Mouse (Mus musculus): ENCODE measurements around the gene Zfp64. TPM values are rescaled to one million over a fixed set of nuclear protein-coding genes. Genes with fewer than 3 reads are reported as not detected.

Zfp64 gene
- polyA plus RNA-seq, 1 experiment from 2014 or later, result 37.2 TPM

GRCm38 (mm10) chr2:168922466-168922865 lies 32.9 kb downstream of the Zfp64 start:
- H3K9ac ChIP-seq (replicated peaks; ENCODE audit: low read depth, low read length), result no peak overlapping the region
- no peak overlapping the region for H3K27ac ChIP-seq (ENCODE audit: low read length)
- H3K36me3 ChIP-seq (ENCODE audit: control insufficient read depth, insufficient read depth, low read length), result peaks cover 14% of the 10 kb centered on the region
- no peak overlapping the region for H3K4me3 ChIP-seq (ENCODE audit: low read depth, low read length)
- no peaks in the 10 kb centered on the region for H3K4me1 ChIP-seq (ENCODE audit: control insufficient read depth, insufficient read depth, low read length)
- H3K9me3 ChIP-seq (ENCODE audit: control insufficient read depth, low read depth, low read length), result no peaks in the 10 kb centered on the region
- no peaks in the 10 kb centered on the region for H3K27me3 ChIP-seq (ENCODE audit: control insufficient read depth, insufficient read depth, low read length)
- WGBS, result 92% methylated on average over 5 of the region's 5 CpGs
- no peak overlapping the region for H3K4me2 ChIP-seq (replicated peaks; ENCODE audit: low read depth, low read length)
- no peak for ATAC-seq (ENCODE audit: insufficient number of reproducible peaks, insufficient read depth, low FRiP score, low read depth)

GRCm38 (mm10) chr2:168920007-168920406 lies 35.4 kb downstream of the Zfp64 start:
- Histone ChIP-seq H3K27ac (ENCODE audit: low read length) (peak overlapping the region; percentile 15), H3K36me3 (ENCODE audit: control insufficient read depth, insufficient read depth, low read length) (no peaks in the 10 kb centered on the region; the same call in 1 of the 2 replicates), H3K9ac (replicated peaks; ENCODE audit: low read depth, low read length) (no peak overlapping the region), H3K4me1 (ENCODE audit: control insufficient read depth, insufficient read depth, low read length) (no peaks in the 10 kb centered on the region), H3K4me2 (replicated peaks; ENCODE audit: low read depth, low read length) (no peak overlapping the region), H3K4me3 (ENCODE audit: low read depth, low read length) (no peak overlapping the region), H3K9me3 (ENCODE audit: control insufficient read depth, low read depth, low read length) (no peaks in the 10 kb centered on the region), H3K27me3 (ENCODE audit: control insufficient read depth, insufficient read depth, low read length) (no peaks in the 10 kb centered on the region)
- ATAC-seq (ENCODE audit: insufficient number of reproducible peaks, insufficient read depth, low FRiP score, low read depth), result 0 out of 2 replicates have a peak, but pooled peaks have one; percentile 42
- WGBS, result 44% methylated on average over 15 of the region's 15 CpGs

GRCm38 (mm10) chr2:168912901-168913721 lies 42.3 kb downstream of the Zfp64 start:
- no peaks in the 10 kb centered on the region for H3K36me3 ChIP-seq (ENCODE audit: control insufficient read depth, insufficient read depth, low read length)
- H3K27ac ChIP-seq (ENCODE audit: low read length), result no peak overlapping the region
- 4% methylated on average over 31 of the region's 31 CpGs for WGBS
- H3K9me3 ChIP-seq (ENCODE audit: control insufficient read depth, low read depth, low read length), result no peaks in the 10 kb centered on the region
- H3K4me1 ChIP-seq (ENCODE audit: control insufficient read depth, insufficient read depth, low read length), result peaks cover 15% of the 10 kb centered on the region
- H3K9ac ChIP-seq (replicated peaks; ENCODE audit: low read depth, low read length), result no peak overlapping the region
- H3K4me3 ChIP-seq (ENCODE audit: low read depth, low read length), result peak overlapping the region; percentile 39
- ATAC-seq (ENCODE audit: insufficient number of reproducible peaks, insufficient read depth, low FRiP score, low read depth), result peak; percentile 54; the same call in 1 of the 2 replicates
- H3K4me2 ChIP-seq (replicated peaks; ENCODE audit: low read depth, low read length), result peak overlapping the region; percentile 87
- H3K27me3 ChIP-seq (ENCODE audit: control insufficient read depth, insufficient read depth, low read length), result peaks cover 10% of the 10 kb centered on the region

GRCm38 (mm10) chr2:168912051-168912891 lies 43.1 kb downstream of the Zfp64 start:
- Histone ChIP-seq H3K4me1 (ENCODE audit: control insufficient read depth, insufficient read depth, low read length) (peaks cover 15% of the 10 kb centered on the region), H3K36me3 (ENCODE audit: control insufficient read depth, insufficient read depth, low read length) (no peaks in the 10 kb centered on the region), H3K27me3 (ENCODE audit: control insufficient read depth, insufficient read depth, low read length) (peaks cover 10% of the 10 kb centered on the region), H3K9me3 (ENCODE audit: control insufficient read depth, low read depth, low read length) (no peaks in the 10 kb centered on the region), H3K4me3 (ENCODE audit: low read depth, low read length) (peak overlapping the region; percentile 39), H3K4me2 (replicated peaks; ENCODE audit: low read depth, low read length) (peak overlapping the region; percentile 87), H3K27ac (ENCODE audit: low read length) (no peak overlapping the region), H3K9ac (replicated peaks; ENCODE audit: low read depth, low read length) (no peak overlapping the region; the same call in 1 of the 2 replicates)
- WGBS, result under 1% methylated on average over 69 of the region's 70 CpGs
- 0 out of 2 replicates have a peak, but pooled peaks have one; percentile 62 for ATAC-seq (ENCODE audit: insufficient number of reproducible peaks, insufficient read depth, low FRiP score, low read depth)

- H3K9me3 ChIP-seq (ENCODE audit: control insufficient read depth, low read depth, low read length), result no peaks in the 10 kb centered on the region
- H3K36me3 ChIP-seq (ENCODE audit: control insufficient read depth, insufficient read depth, low read length), result no peaks in the 10 kb centered on the region
- peak overlapping the region; percentile 87 for H3K4me2 ChIP-seq (replicated peaks; ENCODE audit: low read depth, low read length)
- ATAC-seq (ENCODE audit: insufficient number of reproducible peaks, insufficient read depth, low FRiP score, low read depth), result no peak
- peaks cover 10% of the 10 kb centered on the region for H3K27me3 ChIP-seq (ENCODE audit: control insufficient read depth, insufficient read depth, low read length)
- peaks cover 15% of the 10 kb centered on the region for H3K4me1 ChIP-seq (ENCODE audit: control insufficient read depth, insufficient read depth, low read length)
- H3K27ac ChIP-seq (ENCODE audit: low read length), result no peak overlapping the region
- 2% methylated on average over 19 of the region's 19 CpGs for WGBS
- H3K9ac ChIP-seq (replicated peaks; ENCODE audit: low read depth, low read length), result no peak overlapping the region
- H3K4me3 ChIP-seq (ENCODE audit: low read depth, low read length), result peak overlapping the region; percentile 39
Measured at GRCm38 (mm10) chr2:168911527-168911926, 43.9 kb downstream of the Zfp64 start.

- Histone ChIP-seq H3K4me3 (ENCODE audit: low read depth, low read length) (no peak overlapping the region), H3K4me2 (replicated peaks; ENCODE audit: low read depth, low read length) (no peak overlapping the region), H3K27me3 (ENCODE audit: control insufficient read depth, insufficient read depth, low read length) (no peaks in the 10 kb centered on the region), H3K36me3 (ENCODE audit: control insufficient read depth, insufficient read depth, low read length) (no peaks in the 10 kb centered on the region), H3K9ac (replicated peaks; ENCODE audit: low read depth, low read length) (no peak overlapping the region), H3K9me3 (ENCODE audit: control insufficient read depth, low read depth, low read length) (no peaks in the 10 kb centered on the region), H3K4me1 (ENCODE audit: control insufficient read depth, insufficient read depth, low read length) (peaks cover 3% of the 10 kb centered on the region), H3K27ac (ENCODE audit: low read length) (no peak overlapping the region)
- ATAC-seq (ENCODE audit: insufficient number of reproducible peaks, insufficient read depth, low FRiP score, low read depth), result no peak
- WGBS, result 42% methylated on average over 11 of the region's 11 CpGs
Measured at GRCm38 (mm10) chr2:168906022-168906421, 49.4 kb downstream of the Zfp64 start.

- WGBS, result 75% methylated on average over 3 of the region's 3 CpGs
- H3K4me3 ChIP-seq (ENCODE audit: low read depth, low read length), result no peak overlapping the region
- H3K9me3 ChIP-seq (ENCODE audit: control insufficient read depth, low read depth, low read length), result no peaks in the 10 kb centered on the region
- H3K27ac ChIP-seq (ENCODE audit: low read length), result no peak overlapping the region
- no peaks in the 10 kb centered on the region for H3K4me1 ChIP-seq (ENCODE audit: control insufficient read depth, insufficient read depth, low read length)
- H3K9ac ChIP-seq (replicated peaks; ENCODE audit: low read depth, low read length), result no peak overlapping the region
- H3K36me3 ChIP-seq (ENCODE audit: control insufficient read depth, insufficient read depth, low read length), result no peaks in the 10 kb centered on the region
- ATAC-seq (ENCODE audit: insufficient number of reproducible peaks, insufficient read depth, low FRiP score, low read depth), result no peak
- no peaks in the 10 kb centered on the region for H3K27me3 ChIP-seq (ENCODE audit: control insufficient read depth, insufficient read depth, low read length)
- H3K4me2 ChIP-seq (replicated peaks; ENCODE audit: low read depth, low read length), result no peak overlapping the region
Measured at GRCm38 (mm10) chr2:168904846-168905245, 50.5 kb downstream of the Zfp64 start.

GRCm38 (mm10) chr2:168904188-168904587 lies 51.2 kb downstream of the Zfp64 start:
- H3K4me1 ChIP-seq (ENCODE audit: control insufficient read depth, insufficient read depth, low read length), result no peaks in the 10 kb centered on the region
- no peaks in the 10 kb centered on the region; the same call in 1 of the 2 replicates for H3K36me3 ChIP-seq (ENCODE audit: control insufficient read depth, insufficient read depth, low read length)
- peak; percentile 33; the same call in 1 of the 2 replicates for ATAC-seq (ENCODE audit: insufficient number of reproducible peaks, insufficient read depth, low FRiP score, low read depth)
- H3K27me3 ChIP-seq (ENCODE audit: control insufficient read depth, insufficient read depth, low read length), result no peaks in the 10 kb centered on the region
- no peak overlapping the region for H3K27ac ChIP-seq (ENCODE audit: low read length)
- no peaks in the 10 kb centered on the region for H3K9me3 ChIP-seq (ENCODE audit: control insufficient read depth, low read depth, low read length)
- H3K4me2 ChIP-seq (replicated peaks; ENCODE audit: low read depth, low read length), result no peak overlapping the region
- 15% methylated on average over 9 of the region's 9 CpGs for WGBS
- H3K4me3 ChIP-seq (ENCODE audit: low read depth, low read length), result no peak overlapping the region
- H3K9ac ChIP-seq (replicated peaks; ENCODE audit: low read depth, low read length), result no peak overlapping the region
